Mouse (Mus musculus) lung, adult 2 months (tissue): ENCODE measurements around the gene Ina.
A peak's percentile ranks its signal among the peaks of the same experiment; 100 is the strongest.

Source experiments
- CTCF ChIP-seq: fragments of 200-500 bp; IDR thresholded peaks from 2 replicates; pipeline ENCODE4 v1.5.1; 2011; ENCODE audit warnings: mild to moderate bottlenecking, low read length, control low read depth; ENCODE audit not compliant: insufficient read depth
- POLR2A ChIP-seq: fragments of 200-500 bp; IDR thresholded peaks from 2 replicates; pipeline ENCODE4 v1.6.1; 2011; ENCODE audit warnings: low read depth, mild to moderate bottlenecking, control low read depth, low read length, borderline replicate concordance; ENCODE audit errors: extremely low read depth

DNA sequence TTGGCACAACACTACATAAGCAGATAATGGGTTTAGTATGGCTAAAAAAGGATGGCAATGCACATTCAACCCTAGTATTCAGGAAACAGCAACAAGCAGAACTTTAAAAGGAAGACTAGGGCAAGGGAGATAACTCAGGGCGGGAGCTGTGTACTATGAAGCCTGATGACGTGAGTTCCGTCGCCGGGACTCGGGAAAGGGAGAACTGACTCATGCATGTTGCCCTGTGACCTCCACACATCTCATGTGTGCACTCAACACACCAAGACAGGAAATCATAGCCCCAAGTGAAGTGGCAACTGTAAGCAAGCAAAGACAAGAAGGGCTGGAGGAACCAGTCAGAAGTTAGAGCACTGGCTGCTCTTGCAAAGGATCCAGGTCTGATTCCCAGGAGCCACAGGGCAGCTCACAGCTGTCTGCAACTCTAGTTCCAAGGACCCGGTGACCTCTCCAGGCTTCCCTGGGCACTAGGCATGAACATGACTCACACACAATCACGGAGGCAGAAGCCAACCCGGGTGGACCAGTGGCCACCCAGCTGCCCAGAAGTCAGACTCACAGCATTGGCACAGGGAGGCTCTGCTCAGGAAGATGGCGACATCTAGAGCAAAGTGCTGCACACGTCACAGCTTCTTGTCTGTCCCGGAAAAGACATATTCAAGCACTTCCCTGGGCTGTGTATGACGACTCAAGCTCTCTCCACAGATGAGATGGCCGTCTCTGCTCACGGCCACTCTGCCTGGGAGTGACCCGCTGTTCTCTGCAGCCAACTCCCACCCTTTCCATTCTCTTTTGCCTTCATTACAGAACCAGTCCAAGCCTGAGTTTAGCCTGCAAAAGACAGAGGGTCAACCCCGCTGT, 35.3 kb upstream of the Ina start:
- TF ChIP-seq POLR2A = no peak
- TF ChIP-seq CTCF = peak; percentile 28; the same call in 1 of the 2 replicates
